Mouse (Mus musculus): ENCODE results near the gene Ccr1. TPM values are rescaled to one million over a fixed set of nuclear protein-coding genes. Genes with fewer than 3 reads are reported as not detected.

Ccr1 gene
- polyA plus RNA-seq, 1 experiment = 4.9 TPM

- no peak for DNase-seq
- no peak for TF ChIP-seq CTCF (IDR thresholded peaks at IDR 0.05; ENCODE audit: insufficient read depth, low read length)
- no peak for TF ChIP-seq POLR2A (IDR thresholded peaks at IDR 0.05; ENCODE audit: borderline replicate concordance, extremely low read depth, low read depth, low read length)
- WGBS = 63% methylated on average over 1 of the region's 1 CpGs
- Histone ChIP-seq H3K4me1 (ENCODE audit: control insufficient read depth, insufficient read depth, low read length) (no peaks in the 10 kb centered on the region), H3K4me3 (replicated peaks; ENCODE audit: extremely low read depth, low read depth, low read length) (no peak overlapping the region)
Measured at GRCm38 (mm10) chr9:123960161-123960560, 8.3 kb downstream of the Ccr1 start.

- Histone ChIP-seq H3K4me1 (ENCODE audit: control insufficient read depth, insufficient read depth, low read length) (no peaks in the 10 kb centered on the region), H3K4me3 (replicated peaks; ENCODE audit: extremely low read depth, low read depth, low read length) (no peak overlapping the region)
- no peak for TF ChIP-seq CTCF (IDR thresholded peaks at IDR 0.05; ENCODE audit: insufficient read depth, low read length)
- TF ChIP-seq POLR2A (IDR thresholded peaks at IDR 0.05; ENCODE audit: borderline replicate concordance, extremely low read depth, low read depth, low read length) = no peak
- DNase-seq = no peak
- WGBS = 69% methylated on average over 3 of the region's 3 CpGs
Measured at GRCm38 (mm10) chr9:123957911-123958413, 10.5 kb downstream of the Ccr1 start.

DNA sequence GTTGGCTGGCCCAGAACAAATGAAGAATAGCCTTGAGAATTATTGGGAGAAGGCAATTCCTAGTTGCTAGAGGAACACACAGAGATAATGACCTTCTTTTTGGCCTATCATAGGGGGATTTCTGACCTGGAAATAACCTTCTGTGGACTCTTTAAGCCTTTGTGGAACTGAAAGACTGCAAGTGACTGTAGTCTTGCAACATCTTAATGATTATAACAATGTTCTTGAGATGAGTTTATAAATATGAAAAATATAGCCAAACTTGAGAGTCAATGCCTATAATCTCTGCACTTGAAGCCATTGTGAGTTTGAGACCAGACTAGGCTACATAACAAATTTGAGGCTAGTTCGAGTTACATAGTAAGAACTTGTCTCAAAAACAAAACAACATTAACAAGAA is 11.6 kb downstream of the Ccr1 start:
- no peak for DNase-seq
- no peaks in the 10 kb centered on the region for H3K4me1 ChIP-seq (ENCODE audit: control insufficient read depth, insufficient read depth, low read length)
- 84% methylated on average over 1 of the region's 1 CpGs for WGBS
- no peak for TF ChIP-seq POLR2A (IDR thresholded peaks at IDR 0.05; ENCODE audit: borderline replicate concordance, extremely low read depth, low read depth, low read length)
- no peak for TF ChIP-seq CTCF (IDR thresholded peaks at IDR 0.05; ENCODE audit: insufficient read depth, low read length)
- no peak overlapping the region for H3K4me3 ChIP-seq (replicated peaks; ENCODE audit: extremely low read depth, low read depth, low read length)

DNA sequence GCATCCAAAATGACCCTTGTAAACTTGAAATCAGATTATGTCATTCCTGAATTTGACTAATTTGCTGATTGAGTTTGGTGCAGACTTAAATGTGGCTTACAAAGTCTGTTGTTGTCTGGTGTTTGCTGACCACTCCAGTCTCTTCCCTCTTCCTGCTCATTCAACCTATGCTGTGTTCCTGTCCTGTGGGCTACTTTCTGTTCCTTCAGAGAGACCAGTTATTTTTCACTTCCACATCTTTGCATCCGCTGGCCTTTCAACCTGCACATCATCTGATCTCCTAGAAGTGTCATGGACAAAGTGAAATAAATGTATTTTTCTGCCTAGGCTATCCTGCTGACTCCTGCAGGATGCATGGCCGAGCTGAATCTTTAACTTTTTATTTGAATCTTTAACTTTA is 14.9 kb downstream of the Ccr1 start:
- DNase-seq = no peak
- 65% methylated on average over 2 of the region's 2 CpGs for WGBS
- Histone ChIP-seq H3K4me3 (replicated peaks; ENCODE audit: extremely low read depth, low read depth, low read length) (no peak overlapping the region), H3K4me1 (ENCODE audit: control insufficient read depth, insufficient read depth, low read length) (no peaks in the 10 kb centered on the region)
- TF ChIP-seq POLR2A (IDR thresholded peaks at IDR 0.05; ENCODE audit: borderline replicate concordance, extremely low read depth, low read depth, low read length) = no peak
- TF ChIP-seq CTCF (IDR thresholded peaks at IDR 0.05; ENCODE audit: insufficient read depth, low read length) = no peak

DNA sequence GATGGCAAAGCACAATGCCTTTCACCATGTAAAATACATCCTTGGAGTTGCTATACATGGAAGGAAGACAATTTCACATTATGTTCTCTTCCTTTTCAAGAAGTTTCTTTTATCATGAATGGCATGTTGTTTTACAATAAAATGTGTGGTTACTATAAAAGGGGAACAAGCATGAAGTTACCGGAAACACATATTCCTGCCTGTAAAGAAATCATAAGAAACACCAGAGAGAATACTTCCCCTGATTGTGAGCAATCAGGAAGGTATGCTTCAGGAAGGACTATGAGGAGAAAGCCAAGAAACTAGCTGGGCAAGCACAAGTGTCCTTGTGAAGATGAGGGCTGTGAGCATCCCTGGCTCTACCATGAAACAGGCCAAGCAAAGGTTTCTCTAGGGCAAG is 17.3 kb downstream of the Ccr1 start:
- WGBS = 74% methylated on average over 1 of the region's 1 CpGs
- no peak for DNase-seq
- Histone ChIP-seq H3K4me1 (ENCODE audit: control insufficient read depth, insufficient read depth, low read length) (no peaks in the 10 kb centered on the region), H3K4me3 (replicated peaks; ENCODE audit: extremely low read depth, low read depth, low read length) (no peak overlapping the region)
- TF ChIP-seq POLR2A (IDR thresholded peaks at IDR 0.05; ENCODE audit: borderline replicate concordance, extremely low read depth, low read depth, low read length) (no peak), CTCF (IDR thresholded peaks at IDR 0.05; ENCODE audit: insufficient read depth, low read length) (no peak)

DNA sequence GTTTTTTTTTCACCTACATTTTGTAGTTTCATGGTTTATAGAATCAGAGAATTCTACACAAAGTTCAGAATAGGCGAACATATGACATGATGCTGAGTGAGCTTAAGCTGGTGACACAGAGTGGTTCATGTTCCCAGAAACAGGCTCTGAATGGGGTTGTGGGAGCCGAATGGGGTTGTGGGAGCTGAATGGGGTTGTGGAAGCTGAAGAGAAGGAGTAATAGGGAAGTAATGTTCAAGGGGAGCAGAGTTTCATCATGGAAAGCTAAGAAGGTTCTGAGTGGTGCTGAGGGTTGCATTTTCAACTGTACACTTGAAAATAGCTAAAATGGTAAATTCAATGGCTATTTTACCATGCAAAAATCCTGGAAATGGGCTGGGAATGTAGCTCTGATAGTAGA is 19.1 kb downstream of the Ccr1 start:
- WGBS = 78% methylated on average over 2 of the region's 2 CpGs
- H3K4me1 ChIP-seq (ENCODE audit: control insufficient read depth, insufficient read depth, low read length) = no peaks in the 10 kb centered on the region

GRCm38 (mm10) chr9:123947815-123948214 is 20.7 kb downstream of the Ccr1 start:
- 72% methylated on average over 1 of the region's 1 CpGs for WGBS
- Histone ChIP-seq H3K4me3 (replicated peaks; ENCODE audit: extremely low read depth, low read depth, low read length) (no peak overlapping the region), H3K4me1 (ENCODE audit: control insufficient read depth, insufficient read depth, low read length) (no peaks in the 10 kb centered on the region)
- TF ChIP-seq CTCF (IDR thresholded peaks at IDR 0.05; ENCODE audit: insufficient read depth, low read length) = no peak
- no peak for TF ChIP-seq POLR2A (IDR thresholded peaks at IDR 0.05; ENCODE audit: borderline replicate concordance, extremely low read depth, low read depth, low read length)
- no peak for DNase-seq

More for the DNA sequence above, 19.1 kb downstream of the Ccr1 start:
- TF ChIP-seq CTCF (IDR thresholded peaks at IDR 0.05; ENCODE audit: insufficient read depth, low read length) (no peak), POLR2A (IDR thresholded peaks at IDR 0.05; ENCODE audit: borderline replicate concordance, extremely low read depth, low read depth, low read length) (no peak)
- DNase-seq = no peak
- no peak overlapping the region for H3K4me3 ChIP-seq (replicated peaks; ENCODE audit: extremely low read depth, low read depth, low read length)

DNA sequence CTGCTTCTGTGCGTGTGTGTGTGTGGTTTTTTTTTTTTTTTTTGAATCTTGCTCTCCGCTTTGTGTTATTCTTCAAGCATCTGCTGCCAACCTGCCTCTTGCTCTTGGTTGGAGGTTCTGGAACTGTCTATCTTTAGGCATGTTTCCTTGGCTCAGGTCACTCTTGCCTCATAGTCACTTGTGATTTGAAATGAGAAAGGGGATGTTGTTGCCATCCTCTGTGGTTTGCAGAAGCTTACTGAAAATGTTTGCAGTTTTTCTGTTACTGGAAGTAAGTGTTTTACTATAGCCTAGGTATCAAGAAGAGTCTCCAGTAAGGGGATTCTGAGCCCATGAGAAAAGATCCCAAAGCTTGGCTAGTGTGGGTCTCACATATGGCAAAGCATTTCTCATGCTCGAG is 26.5 kb downstream of the Ccr1 start:
- H3K4me3 ChIP-seq (replicated peaks; ENCODE audit: extremely low read depth, low read depth, low read length) = no peak overlapping the region
- WGBS = 76% methylated on average over 3 of the region's 3 CpGs
- no peak for TF ChIP-seq POLR2A (IDR thresholded peaks at IDR 0.05; ENCODE audit: borderline replicate concordance, extremely low read depth, low read depth, low read length)
- TF ChIP-seq CTCF (IDR thresholded peaks at IDR 0.05; ENCODE audit: insufficient read depth, low read length) = no peak
- H3K4me1 ChIP-seq (ENCODE audit: control insufficient read depth, insufficient read depth, low read length) = peaks cover 2% of the 10 kb centered on the region; the same call in 1 of the 2 replicates
- DNase-seq = no peak

DNA sequence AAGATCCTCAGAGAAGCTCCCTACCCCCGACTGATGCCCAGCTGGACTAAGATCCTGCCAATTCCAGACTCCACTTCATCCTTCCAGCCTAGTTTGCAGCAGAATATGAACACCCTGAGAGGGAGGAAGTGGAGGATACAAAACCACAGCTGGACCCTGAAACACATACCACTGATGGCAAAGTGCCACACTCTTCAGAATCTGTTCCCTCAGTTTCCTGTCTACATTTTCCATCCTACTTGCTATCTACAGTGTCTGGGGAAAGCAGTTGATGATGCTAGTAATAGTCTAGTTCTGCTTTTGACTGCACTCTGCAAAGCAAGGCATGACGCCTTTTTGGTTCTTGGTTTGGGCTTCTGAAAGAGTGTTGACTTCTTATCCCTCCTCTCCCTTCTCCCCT is 27.2 kb downstream of the Ccr1 start:
- WGBS = 58% methylated on average over 2 of the region's 2 CpGs

GRCm38 (mm10) chr9:123940628-123941027 is 27.9 kb downstream of the Ccr1 start:
- peaks cover 2% of the 10 kb centered on the region; the same call in 1 of the 2 replicates for H3K4me1 ChIP-seq (ENCODE audit: control insufficient read depth, insufficient read depth, low read length)
- H3K4me3 ChIP-seq (replicated peaks; ENCODE audit: extremely low read depth, low read depth, low read length) = no peak overlapping the region
- no peak for DNase-seq
- TF ChIP-seq POLR2A (IDR thresholded peaks at IDR 0.05; ENCODE audit: borderline replicate concordance, extremely low read depth, low read depth, low read length) = no peak
- TF ChIP-seq CTCF (IDR thresholded peaks at IDR 0.05; ENCODE audit: insufficient read depth, low read length) = no peak

More for the DNA sequence above, 27.2 kb downstream of the Ccr1 start:
- no peak for DNase-seq
- TF ChIP-seq POLR2A (IDR thresholded peaks at IDR 0.05; ENCODE audit: borderline replicate concordance, extremely low read depth, low read depth, low read length) = no peak
- Histone ChIP-seq H3K4me1 (ENCODE audit: control insufficient read depth, insufficient read depth, low read length) (peaks cover 2% of the 10 kb centered on the region; the same call in 1 of the 2 replicates), H3K4me3 (replicated peaks; ENCODE audit: extremely low read depth, low read depth, low read length) (no peak overlapping the region)
